Mouse (Mus musculus) lung, postnatal 36 days (tissue): ENCODE data around the gene Aqp8.

Experiments
- DNase-seq: peaks from one replicate; pipeline ENCODE4 v3.0.0; 2022; ENCODE audit warnings: mixed read lengths

Gene Aqp8

GRCm38 (mm10) chr7:123462070-123462501 lies at the start of gene Aqp8:
Gene Aqp8, plus strand, starts transcription at chr7:123462291.
- DNase-seq: peak; percentile 81

GRCm38 (mm10) chr7:123416803-123417202 lies 45.3 kb upstream of the Aqp8 start:
- DNase-seq: no peak

GRCm38 (mm10) chr7:123417661-123418060 lies 44.4 kb upstream of the Aqp8 start:
- no peak for DNase-seq

- DNase-seq: no peak
Measured at GRCm38 (mm10) chr7:123419984-123420383, 42.1 kb upstream of the Aqp8 start.

- DNase-seq: no peak
Measured at GRCm38 (mm10) chr7:123421958-123422357, 40.1 kb upstream of the Aqp8 start.

- DNase-seq: no peak
Measured at GRCm38 (mm10) chr7:123424281-123424680, 37.8 kb upstream of the Aqp8 start.

- no peak for DNase-seq
Measured at GRCm38 (mm10) chr7:123425134-123425757, 36.8 kb upstream of the Aqp8 start.

- peak; percentile 54 for DNase-seq
Measured at GRCm38 (mm10) chr7:123429624-123430410, 32.3 kb upstream of the Aqp8 start.

GRCm38 (mm10) chr7:123430411-123430705 lies 31.7 kb upstream of the Aqp8 start:
- no peak for DNase-seq

- DNase-seq: no peak
Measured at GRCm38 (mm10) chr7:123431206-123431605, 30.9 kb upstream of the Aqp8 start.

GRCm38 (mm10) chr7:123442079-123442478 lies 20.0 kb upstream of the Aqp8 start:
- no peak for DNase-seq

GRCm38 (mm10) chr7:123448794-123449193 lies 13.3 kb upstream of the Aqp8 start:
- no peak for DNase-seq

- DNase-seq: no peak
Measured at GRCm38 (mm10) chr7:123449676-123450075, 12.4 kb upstream of the Aqp8 start.

- no peak for DNase-seq
Measured at GRCm38 (mm10) chr7:123450515-123450914, 11.6 kb upstream of the Aqp8 start.

- DNase-seq: no peak
Measured at GRCm38 (mm10) chr7:123452551-123452950, 9.5 kb upstream of the Aqp8 start.

GRCm38 (mm10) chr7:123453066-123453465 lies 9.0 kb upstream of the Aqp8 start:
- DNase-seq: no peak

GRCm38 (mm10) chr7:123455088-123455487 lies 7.0 kb upstream of the Aqp8 start:
- DNase-seq: no peak

- no peak for DNase-seq
Measured at GRCm38 (mm10) chr7:123458309-123458708, 3.8 kb upstream of the Aqp8 start.

GRCm38 (mm10) chr7:123459247-123459646 lies 2.8 kb upstream of the Aqp8 start:
- no peak for DNase-seq

GRCm38 (mm10) chr7:123461316-123461715 lies 775 bp upstream of the Aqp8 start:
- DNase-seq: no peak

- DNase-seq: no peak
Measured at GRCm38 (mm10) chr7:123463569-123463968, 1.5 kb downstream of the Aqp8 start.

- peak; percentile 85 for DNase-seq
Measured at GRCm38 (mm10) chr7:123465692-123466387, 3.7 kb downstream of the Aqp8 start.

GRCm38 (mm10) chr7:123467961-123468360 lies 5.9 kb downstream of the Aqp8 start:
- DNase-seq: no peak

- DNase-seq: no peak
Measured at GRCm38 (mm10) chr7:123487703-123488102, 25.6 kb downstream of the Aqp8 start.
